Mouse (Mus musculus): ENCODE results near the gene Slc31a2. TPM values are rescaled to one million over a fixed set of nuclear protein-coding genes. Genes with fewer than 3 reads are reported as not detected.
"Not testable (repeated sequence)": the region's sequence is repeated elsewhere in the genome, so short reads cannot be mapped to it uniquely, and the experiment has no call there.

Slc31a2 gene
- total RNA-seq (2021) = 27.7 and 30.6 TPM in 2 replicates
- long read RNA-seq, transcript Slc31a2-201 (4 exons, 1,820 nt) = major isoform, 51 of 66 reads
- long read RNA-seq, partial matches to known transcripts = 3 of 66 reads
- long read RNA-seq, other reads (novel, unspliced or antisense) = 12 of 66 reads

GRCm38 (mm10) chr4:62262276-62262675 lies at the start of gene Slc31a2:
TSS of gene Slc31a2 (plus strand) at chr4:62262562.
- DNase-seq = no peak

DNA sequence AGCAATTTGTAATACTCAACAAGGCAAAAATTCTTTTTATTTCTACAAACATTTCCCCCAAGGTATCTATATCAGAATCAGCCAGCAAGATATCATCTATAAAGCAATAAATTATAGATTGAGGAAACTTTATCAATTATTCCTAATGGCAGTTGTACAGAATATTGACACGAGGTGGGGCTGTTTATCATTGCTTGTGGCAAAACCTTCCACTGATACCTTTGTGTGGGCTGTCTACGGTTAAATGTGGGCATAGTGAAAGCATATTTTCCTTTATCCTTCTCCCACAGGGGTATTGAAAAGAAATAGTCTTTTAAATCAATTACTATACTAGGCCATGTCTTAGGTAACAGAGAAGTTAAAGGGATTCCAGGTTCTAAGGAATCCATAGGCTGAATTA lies 48.9 kb upstream of the Slc31a2 start:
- no peak for DNase-seq

DNA sequence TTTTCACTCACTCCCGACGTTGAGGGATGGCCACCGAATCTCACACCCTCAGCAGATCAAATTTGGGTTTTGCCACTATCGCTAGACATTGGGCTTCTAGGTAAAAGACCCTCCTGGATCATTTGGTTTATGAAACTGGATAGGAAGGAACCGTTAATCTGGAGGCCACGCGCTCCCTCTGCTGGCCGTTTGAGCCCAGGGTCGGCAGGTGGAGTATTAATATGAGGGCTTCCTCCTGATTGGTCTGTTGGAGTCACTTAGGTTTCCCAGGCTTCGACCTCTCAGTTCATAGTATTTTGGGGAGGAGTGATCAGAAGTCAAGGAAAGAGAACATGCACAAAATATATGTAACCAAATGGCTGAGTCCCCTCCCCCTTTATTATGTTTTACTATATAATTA lies 34.0 kb upstream of the Slc31a2 start:
- peak; percentile 55 for DNase-seq

- no peak for DNase-seq
These were observed 32.9 kb upstream of the Slc31a2 start for GRCm38 (mm10) chr4:62229448-62229847.

- DNase-seq = no peak
These were observed 32.2 kb upstream of the Slc31a2 start for GRCm38 (mm10) chr4:62230153-62230552.

DNA sequence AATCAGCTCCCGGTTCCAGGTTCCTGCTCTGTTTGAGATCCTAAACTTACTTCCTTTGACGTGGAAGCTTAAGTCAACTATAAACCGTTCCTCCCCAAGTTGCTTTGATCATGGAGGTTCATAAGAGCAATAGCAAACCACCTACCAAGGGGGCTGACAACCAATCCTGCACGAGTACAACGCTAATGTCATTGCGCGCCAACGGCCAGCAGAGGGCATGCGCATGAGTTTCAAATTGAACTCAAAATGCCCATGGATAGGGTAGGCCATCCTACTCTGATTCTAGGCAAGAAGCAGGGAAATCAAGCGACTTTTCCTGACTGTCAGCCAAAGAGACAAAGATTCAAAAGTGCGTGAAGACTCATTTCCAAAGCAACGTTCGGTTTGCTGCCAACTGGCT lies 31.6 kb upstream of the Slc31a2 start, which contains the start of gene Zfp37:
Gene Zfp37, minus strand, starts transcription at position 279 of the 400 bp plus-strand sequence.
- DNase-seq = peak; percentile 9

DNA sequence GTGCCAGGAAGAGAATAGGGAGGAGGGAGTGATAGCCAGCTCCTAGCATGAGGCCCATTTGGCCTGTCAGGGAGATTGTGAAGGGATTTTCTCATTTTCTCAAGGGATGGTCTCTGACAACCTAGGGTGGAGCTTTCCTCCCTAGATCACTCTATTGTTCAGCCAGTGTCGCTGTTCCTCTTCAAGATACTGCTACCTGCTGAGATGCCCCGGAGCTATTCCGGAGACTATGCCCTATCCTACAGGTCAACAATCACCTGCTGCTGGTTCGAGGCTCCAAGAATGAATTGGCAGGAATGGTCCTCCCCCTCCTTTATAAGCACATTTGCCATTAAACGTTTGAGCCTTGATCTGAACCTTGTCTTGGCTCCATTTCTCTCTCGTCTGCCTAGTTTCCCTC lies 21.8 kb upstream of the Slc31a2 start:
- no peak for DNase-seq

DNA sequence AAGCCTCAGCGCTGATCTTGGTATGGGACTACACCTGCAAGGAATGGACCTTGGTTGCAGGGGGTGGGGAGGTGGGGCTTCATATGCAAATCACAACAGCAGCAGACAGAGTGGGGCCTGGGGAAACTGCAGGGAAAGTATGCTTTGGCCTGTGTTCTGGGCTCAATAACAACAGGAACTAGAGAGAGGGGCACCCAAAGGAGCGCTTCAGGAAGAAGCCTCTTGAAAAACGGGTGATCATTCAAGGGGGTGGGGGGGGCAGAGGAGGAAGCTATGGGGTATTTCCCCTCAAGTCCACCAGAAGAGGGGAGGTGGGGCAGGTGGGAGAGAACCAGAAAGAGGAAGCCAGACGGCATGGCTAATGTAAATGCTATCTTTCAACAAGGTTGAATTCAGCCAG lies 14.0 kb upstream of the Slc31a2 start:
- DNase-seq = no peak

DNA sequence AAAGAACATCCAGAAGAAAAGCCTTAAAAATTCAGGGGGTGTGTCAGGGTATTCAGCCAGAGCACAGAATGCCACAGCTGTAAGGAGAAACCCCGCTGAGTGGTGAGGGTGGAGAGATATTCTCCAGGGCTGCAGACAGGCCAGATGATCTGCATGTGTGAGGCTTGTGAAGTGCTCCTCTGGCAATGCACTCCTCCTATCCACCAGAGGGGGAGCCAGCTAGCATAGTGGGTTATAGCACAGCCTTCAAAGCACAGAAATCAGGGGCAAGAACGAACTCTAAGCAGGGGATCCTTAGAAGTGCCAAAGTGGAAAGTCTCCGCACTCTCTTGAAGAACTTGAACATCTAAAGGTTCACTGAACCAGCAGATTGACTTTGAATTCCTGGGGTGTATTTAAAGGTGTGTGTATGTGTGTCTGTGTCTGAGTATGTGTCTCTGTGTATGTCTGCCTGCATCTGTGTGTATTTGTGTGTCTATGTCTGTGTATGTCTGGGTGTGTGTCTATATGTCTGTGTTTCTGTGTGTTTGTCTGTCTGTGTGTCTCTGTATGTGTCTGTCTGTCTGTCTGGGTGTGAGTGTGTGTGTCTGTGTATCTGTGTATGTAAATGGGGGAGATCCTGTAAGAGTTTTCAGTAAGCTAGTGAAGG lies 11.3 kb upstream of the Slc31a2 start:
- DNase-seq = no peak

GRCm38 (mm10) chr4:62251776-62252175 lies 10.6 kb upstream of the Slc31a2 start:
- no peak for DNase-seq

DNA sequence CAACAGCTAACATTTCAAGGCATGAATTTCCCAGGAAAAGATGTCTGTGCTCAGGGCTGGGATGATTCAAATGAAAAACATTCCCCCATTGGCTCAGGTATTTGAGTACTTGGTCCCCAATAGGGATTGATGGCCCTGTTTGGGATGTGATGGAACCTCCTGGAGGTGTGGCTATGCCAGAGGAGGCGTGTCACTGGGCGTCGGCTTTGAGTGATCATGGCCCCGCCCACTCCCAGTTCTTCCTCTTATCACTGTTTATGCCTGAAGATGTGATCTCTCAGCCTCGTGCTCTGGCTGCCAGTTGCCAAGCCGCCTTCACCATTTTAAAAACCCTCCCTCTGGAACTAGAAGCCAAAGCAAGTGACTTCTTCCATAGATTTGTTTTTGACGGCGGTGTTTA lies 7.8 kb upstream of the Slc31a2 start:
- no peak for DNase-seq

GRCm38 (mm10) chr4:62256931-62257330 lies 5.4 kb upstream of the Slc31a2 start:
- DNase-seq = peak; percentile 66

GRCm38 (mm10) chr4:62263133-62263844 lies 927 bp downstream of the Slc31a2 start:
- no peak for DNase-seq

DNA sequence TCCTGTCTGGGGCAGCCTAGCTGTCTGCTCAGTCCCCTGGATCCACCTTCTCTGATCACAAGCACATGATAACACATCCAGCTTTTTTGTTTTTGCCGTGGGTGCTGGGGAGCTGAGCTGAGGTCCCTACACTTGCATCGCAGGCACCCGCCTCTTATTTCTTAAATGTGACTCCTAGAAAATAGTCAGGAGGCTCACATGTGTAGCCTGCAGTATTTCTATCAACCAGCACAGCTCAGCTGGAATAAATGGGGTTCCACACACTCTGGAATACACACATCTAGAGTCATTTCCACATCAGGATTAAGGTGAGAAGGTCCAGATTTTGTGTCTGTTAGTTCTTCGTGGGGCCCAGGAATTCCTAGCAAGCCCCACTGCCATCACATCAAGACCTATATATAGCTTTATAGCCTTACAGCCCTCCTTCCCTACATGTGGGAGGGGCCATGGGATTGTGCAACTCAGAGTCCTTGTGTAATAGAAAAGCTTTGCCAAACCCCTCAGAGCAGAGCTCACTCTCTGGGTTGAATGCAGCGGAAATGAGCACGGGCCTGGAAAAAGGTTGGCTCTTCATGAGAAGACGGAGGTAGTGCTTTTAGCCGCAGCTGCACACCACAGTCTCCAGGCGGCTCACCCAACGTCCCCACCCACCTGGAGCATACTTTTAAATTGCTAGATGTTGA lies 2.9 kb downstream of the Slc31a2 start:
- no peak for DNase-seq

DNA sequence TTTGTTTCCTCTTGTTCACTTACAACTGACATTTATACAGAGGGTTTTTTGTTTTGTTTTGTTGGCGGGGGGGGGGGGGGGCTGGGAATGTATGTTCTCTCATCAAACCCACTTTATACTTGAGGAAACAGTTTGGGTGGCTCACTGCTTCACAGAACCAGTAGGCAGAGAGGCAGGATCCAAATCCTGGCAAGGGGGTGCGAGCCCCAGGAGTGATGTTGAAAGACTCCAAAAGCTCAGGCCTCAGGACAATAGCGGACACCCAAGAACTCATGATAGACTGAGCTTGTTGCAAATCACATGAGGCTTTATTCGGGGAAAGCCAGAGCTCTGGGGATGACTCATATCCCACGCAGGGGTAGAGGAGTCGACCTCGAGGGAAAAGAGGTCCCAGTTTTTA lies 3.7 kb downstream of the Slc31a2 start:
- not testable (repeated sequence) for DNase-seq

DNA sequence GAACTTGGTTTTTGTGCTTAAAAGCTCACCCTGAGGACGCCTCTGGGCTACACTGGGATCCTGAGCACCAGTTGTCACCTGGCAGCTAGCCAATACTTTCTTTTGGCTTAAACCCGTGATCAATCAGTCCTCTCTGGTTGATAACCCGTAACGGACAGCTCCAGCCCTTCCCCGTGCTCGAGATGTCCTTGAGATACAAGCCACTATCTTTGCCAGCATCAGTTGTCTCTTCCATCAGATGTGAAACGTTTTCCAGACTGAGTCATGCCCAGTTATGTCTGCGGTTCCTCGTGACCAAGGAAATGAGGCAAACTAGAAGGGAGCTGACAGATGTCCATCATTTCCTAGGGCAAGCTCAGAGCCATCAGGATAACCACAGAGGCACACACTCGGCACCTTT lies 4.7 kb downstream of the Slc31a2 start:
- DNase-seq = no peak

DNA sequence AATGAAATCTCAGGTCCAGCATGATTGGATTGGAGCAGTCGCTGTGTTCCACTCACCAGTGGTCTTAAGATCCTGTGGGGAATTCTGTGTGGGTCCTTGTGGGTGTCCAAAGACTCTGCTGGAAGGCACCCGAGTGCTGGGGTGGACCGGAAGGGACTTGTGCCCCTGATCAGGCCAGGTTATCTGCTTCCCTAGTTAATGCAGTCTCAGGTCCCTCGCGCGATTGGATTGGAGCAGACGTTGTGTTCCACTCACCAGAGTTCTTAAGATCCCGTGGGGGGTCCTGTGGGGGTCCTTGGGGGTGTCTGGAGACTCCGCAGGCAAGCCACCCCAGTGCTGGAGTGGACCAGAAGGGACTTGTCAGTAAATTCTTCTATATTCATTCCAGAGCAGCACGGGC lies 10.3 kb downstream of the Slc31a2 start:
- DNase-seq = no peak

DNA sequence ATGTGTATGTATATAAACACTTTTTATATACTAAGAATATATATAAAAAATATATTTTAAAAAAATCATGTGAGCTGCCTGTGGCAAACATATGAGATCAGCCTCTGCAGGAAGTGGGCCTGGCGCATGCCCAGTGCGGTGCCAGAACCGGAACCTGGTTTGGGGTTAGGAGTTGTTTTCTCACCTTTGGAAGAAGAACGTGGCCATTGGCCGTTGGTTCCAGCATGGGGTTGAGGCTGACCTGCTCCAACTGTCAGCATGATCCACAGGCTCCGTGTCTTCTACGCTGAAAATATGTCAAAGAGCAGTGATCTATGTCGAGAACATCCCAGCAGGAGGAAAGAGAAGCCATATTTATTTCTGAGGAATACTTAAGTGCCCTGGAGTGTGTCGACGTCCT lies 11.6 kb downstream of the Slc31a2 start:
- no peak for DNase-seq

GRCm38 (mm10) chr4:62274841-62275536 lies 12.6 kb downstream of the Slc31a2 start:
- no peak for DNase-seq

DNA sequence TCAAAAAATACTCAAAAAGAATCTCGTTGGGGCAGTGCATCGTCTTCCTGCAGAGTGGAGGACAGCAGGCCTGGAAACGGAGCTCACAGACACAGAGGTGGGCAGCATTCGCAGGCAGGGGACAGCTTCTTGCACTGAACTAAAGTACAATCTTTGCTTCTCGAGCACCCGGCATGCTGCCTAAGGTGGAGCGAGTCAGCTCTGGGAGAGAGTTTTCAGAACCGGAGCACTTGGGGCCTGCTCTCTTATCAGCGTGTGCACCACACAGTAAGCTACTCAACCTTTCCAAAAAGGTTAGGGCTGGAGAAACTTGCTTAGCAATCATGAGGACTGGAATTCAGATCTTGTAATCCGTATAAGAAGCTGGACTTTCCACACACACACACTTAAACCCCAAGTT lies 14.3 kb downstream of the Slc31a2 start:
- no peak for DNase-seq

DNA sequence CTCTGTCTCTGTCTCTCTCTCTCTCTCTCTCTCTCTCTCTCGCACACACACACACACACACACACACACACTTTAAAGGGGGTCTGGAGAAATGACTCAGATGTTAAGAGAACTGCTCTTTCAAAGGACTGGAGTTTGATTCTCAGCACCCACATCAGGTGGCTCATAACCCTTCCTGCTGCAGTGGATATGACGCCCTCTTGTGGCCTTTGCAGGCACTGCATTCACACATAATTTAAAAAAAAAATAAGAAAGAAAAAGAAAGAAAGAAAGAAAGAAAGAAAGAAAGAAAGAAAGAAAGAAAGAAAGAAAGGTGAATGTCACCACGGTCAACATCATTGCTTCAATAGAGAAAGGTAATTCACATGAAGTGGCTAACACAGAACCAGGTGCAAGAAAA lies 14.9 kb downstream of the Slc31a2 start:
- no peak for DNase-seq

DNA sequence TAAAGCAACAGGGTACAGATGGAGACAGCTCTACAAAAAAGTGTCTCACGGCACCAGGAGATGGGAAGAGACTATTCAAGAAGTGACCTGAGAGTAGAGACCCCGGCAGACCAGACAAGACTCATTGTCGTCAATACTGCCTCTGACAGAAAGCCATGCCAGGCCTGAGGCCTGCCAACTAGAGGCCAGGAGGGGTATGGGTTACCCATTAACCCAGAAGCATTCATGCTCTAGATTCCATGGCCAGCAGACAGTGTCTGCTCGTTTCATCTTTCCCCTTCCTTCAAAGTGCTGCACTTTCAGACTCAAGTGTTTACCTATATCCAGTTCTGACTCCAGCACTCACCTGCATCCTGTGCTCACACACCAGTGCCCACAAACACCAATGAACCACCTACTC lies 15.7 kb downstream of the Slc31a2 start:
- no peak for DNase-seq

- DNase-seq = no peak
These were observed 19.0 kb downstream of the Slc31a2 start for GRCm38 (mm10) chr4:62281319-62281718.
